Mouse (Mus musculus): ENCODE measurements around the gene Unc13d. TPM values are rescaled to one million over a fixed set of nuclear protein-coding genes. Genes with fewer than 3 reads are reported as not detected.

The Unc13d gene
- polyA plus RNA-seq, 1 experiment from 2014 or later, result 1.3 TPM

DNA sequence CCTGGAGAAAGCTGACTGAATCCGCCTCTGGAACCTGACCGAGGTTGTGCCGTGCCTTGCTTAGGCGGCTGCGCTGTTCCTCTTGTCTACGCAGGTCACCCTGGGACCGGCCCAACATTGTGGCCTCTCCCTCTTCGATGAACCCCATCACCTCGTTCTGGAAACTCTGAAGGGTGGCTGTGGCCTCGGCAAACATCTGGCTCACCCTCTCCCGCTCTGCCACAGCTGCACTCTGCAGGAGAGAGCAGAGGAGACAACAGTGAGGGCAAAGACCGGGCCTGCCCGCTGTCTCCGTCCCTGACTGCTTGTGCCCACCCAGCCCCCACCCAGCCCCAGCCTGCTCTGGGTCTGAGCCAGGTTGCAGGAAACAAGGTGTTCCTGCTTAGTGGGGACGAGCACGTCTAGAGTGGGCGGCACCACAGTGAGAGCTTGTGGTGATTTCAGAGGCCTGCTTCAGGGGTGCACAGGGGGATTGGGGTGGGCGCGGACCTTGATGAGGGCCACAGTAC is 30.1 kb upstream of the Unc13d start:
- 14% methylated on average over 19 of the region's 19 CpGs for WGBS
- Histone ChIP-seq H3K4me3 (0 out of 2 replicates have a peak overlapping the region, but pooled peaks have one; percentile 37), H3K27ac (replicated peaks) (no peak overlapping the region), H3K9ac (peak overlapping the region; percentile 10; the same call in 1 of the 2 replicates), H3K4me2 (peak overlapping the region; percentile 52), H3K27me3 (peaks cover 68% of the 10 kb centered on the region), H3K9me3 (no peaks in the 10 kb centered on the region), H3K36me3 (no peaks in the 10 kb centered on the region), H3K4me1 (replicated peaks) (peaks cover 58% of the 10 kb centered on the region)
- ATAC-seq (ENCODE audit: low read depth), result no peak

DNA sequence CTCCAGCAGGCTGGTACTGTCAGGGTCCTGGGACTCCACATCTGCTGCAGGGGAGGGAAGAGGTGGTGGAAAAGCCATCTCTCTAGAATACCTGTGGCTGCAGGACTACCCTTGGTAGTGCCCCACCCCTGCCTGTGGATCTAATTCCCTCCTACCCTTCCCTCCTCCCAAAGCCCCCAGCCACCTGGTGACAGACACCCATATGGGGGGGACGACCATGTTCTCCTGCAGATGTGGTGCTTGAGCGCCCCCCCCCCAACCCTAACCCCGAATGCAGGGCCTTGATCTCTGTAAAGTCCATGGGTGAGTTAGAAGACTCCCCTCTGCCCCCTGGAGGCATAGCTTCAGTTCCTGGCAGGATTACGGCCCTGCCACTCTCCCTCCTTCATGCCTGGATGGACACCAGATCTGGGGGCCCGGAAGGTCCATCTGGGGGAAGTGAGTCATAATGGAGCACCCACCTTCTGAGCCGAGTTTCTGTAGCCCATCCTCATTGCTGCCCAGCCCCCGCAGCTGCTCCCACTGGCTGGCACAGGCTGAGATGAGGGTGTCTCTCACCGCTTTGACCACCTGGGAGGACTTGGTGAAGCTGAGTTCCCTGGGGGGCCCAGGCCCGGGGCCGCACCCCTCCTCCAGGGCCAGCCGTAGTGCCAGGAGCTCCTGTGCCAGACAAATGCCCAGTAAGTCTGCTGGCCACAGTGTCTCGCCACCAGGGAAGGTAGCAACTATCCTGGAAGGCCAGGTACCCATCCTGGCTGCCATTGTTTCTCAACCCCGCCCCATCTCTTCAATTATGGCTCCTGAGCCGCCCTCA is 29.4 kb upstream of the Unc13d start:
- Histone ChIP-seq H3K36me3 (no peaks in the 10 kb centered on the region), H3K9me3 (no peaks in the 10 kb centered on the region), H3K4me2 (peak overlapping the region; percentile 52), H3K4me3 (no peak overlapping the region), H3K27ac (replicated peaks) (no peak overlapping the region), H3K27me3 (peaks cover 68% of the 10 kb centered on the region), H3K9ac (no peak overlapping the region), H3K4me1 (replicated peaks) (peaks cover 62% of the 10 kb centered on the region)
- 24% methylated on average over 14 of the region's 14 CpGs for WGBS
- no peak for ATAC-seq (ENCODE audit: low read depth)

DNA sequence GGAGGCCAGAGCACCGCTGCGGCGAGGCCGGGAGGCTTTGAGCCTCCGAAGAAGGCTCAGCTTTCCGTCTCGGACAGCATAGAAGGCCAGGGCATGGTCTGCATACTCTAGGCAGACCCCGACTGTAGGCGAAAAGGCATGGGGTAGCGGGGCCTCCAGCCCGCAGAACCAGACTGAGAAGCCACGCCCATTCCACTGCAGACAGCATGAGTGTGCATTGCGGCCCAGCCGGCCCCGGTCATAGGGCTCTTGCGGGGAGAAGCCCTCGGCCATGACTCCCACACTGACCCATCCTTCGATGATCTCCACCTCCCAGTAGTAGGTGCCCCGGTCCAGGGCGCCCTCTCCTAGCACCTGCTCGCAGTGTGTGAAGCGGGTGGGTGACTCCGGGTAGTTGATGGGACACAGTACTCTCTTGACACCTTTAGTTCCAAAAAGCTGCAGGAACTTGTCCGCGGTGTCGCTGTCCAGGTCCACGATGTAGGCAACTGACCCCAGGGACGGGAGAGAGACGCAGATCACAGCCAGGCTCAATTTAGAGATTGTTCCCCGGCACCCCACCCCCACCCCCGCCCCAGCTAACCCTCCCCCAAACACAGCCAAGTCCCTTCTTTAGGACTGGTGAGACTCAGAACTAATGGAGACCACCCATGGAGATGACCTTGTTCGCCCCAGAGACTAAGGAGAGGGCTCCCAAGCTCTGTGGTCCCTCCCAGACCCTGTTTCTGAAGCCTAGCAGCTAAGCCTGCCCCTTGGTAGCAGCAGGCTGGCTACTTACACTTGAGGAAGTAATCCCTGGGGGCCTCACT is 28.6 kb upstream of the Unc13d start:
- H3K4me2 ChIP-seq, result peak overlapping the region; percentile 25; the same call in 1 of the 2 replicates
- peaks cover 61% of the 10 kb centered on the region for H3K27me3 ChIP-seq
- no peak for ATAC-seq (ENCODE audit: low read depth)
- H3K9me3 ChIP-seq, result no peaks in the 10 kb centered on the region
- H3K4me3 ChIP-seq, result no peak overlapping the region
- H3K27ac ChIP-seq (replicated peaks), result no peak overlapping the region
- WGBS, result 19% methylated on average over 32 of the region's 32 CpGs
- H3K9ac ChIP-seq, result no peak overlapping the region
- peaks cover 70% of the 10 kb centered on the region for H3K4me1 ChIP-seq (replicated peaks)
- no peaks in the 10 kb centered on the region for H3K36me3 ChIP-seq

DNA sequence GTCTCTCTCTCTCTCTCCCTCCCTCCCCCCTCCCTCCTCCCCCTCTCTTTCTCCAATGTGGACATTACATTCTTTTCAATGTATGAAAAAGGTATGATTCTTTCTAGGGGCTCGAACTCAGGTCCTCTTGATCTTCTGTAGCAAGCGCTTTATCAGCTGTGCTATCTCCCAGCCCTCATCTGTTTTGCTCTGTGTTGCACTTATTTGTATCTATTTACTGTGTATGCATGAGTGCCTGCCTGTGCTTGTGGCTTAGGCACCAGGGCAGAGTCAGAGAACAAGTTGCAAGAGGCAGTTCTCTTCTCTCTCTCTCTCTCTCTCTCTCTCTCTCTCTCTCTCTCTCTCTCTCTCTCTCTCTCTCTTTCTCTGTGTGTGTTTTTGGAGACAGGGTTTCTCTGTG is 27.3 kb upstream of the Unc13d start:
- Histone ChIP-seq H3K4me3 (no peak overlapping the region), H3K27ac (replicated peaks) (no peak overlapping the region), H3K9ac (no peak overlapping the region), H3K4me2 (no peak overlapping the region), H3K4me1 (replicated peaks) (peaks cover 68% of the 10 kb centered on the region), H3K27me3 (peaks cover 48% of the 10 kb centered on the region), H3K36me3 (no peaks in the 10 kb centered on the region), H3K9me3 (no peaks in the 10 kb centered on the region)
- no peak for ATAC-seq (ENCODE audit: low read depth)
- WGBS, result 98% methylated on average over 2 of the region's 2 CpGs

DNA sequence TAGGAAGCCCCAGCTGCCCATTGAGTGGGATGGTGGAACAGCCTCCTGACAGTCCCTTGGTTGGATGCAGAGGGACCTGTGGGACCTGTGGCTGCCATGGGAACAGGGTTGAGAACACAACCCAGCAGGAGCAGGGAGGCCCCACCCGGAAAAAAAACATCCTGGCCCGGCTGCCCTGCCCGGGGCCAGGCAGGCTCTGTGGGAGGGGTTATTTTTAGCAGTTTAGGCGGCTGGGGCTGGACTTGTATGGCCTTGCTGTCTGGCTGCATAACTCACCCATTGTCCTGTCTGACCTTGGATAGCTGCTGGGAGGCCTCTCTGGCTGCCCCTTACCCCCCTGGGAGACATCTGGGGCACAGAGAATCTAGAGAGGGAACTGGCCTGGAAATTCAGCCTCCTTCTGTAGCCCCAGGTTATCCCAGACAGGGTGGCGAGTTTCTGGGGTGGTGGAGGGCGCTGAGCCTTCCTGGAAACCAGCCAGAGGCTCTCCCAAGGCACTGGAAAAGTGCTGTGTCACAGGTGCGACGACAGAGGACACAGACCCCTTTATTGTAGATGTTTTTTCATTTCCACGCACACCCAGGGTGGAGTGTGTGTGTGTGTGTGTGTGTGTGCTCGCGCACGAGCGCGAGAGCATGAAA is 26.4 kb upstream of the Unc13d start:
- ATAC-seq (ENCODE audit: low read depth), result peak; percentile 23; the same call in 1 of the 2 replicates
- Histone ChIP-seq H3K27me3 (peaks cover 38% of the 10 kb centered on the region), H3K4me3 (no peak overlapping the region), H3K36me3 (no peaks in the 10 kb centered on the region), H3K27ac (replicated peaks) (0 out of 2 replicates have a peak overlapping the region, but pooled peaks have one; percentile 52), H3K9me3 (no peaks in the 10 kb centered on the region), H3K9ac (peak overlapping the region; percentile 43; the same call in 1 of the 2 replicates), H3K4me2 (no peak overlapping the region), H3K4me1 (replicated peaks) (peaks cover 59% of the 10 kb centered on the region)
- WGBS, result 30% methylated on average over 14 of the region's 14 CpGs

DNA sequence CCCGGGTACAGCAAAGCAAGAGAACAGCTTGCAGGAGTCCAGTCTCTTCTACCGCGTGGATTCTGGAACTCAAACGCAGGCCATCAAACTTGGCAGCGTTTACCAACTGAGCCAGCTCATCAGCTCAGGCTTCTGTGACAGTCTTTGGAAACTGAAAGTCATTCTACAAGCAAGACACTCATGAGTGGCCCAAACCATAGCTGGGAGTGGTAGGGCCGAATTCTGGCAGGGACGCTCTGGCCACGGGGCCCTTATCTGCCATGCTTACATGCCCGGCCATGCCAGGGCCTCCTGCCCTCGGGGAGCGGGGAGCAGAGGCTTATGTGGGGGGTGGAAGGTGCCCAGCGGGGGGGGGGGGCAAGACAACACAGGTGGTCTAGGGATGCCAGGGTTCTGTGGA is 25.8 kb upstream of the Unc13d start:
- H3K4me3 ChIP-seq, result no peak overlapping the region
- peaks cover 54% of the 10 kb centered on the region for H3K4me1 ChIP-seq (replicated peaks)
- 0 out of 2 replicates have a peak overlapping the region, but pooled peaks have one; percentile 52 for H3K27ac ChIP-seq (replicated peaks)
- no peak overlapping the region for H3K4me2 ChIP-seq
- H3K27me3 ChIP-seq, result peaks cover 33% of the 10 kb centered on the region
- ATAC-seq (ENCODE audit: low read depth), result no peak
- no peak overlapping the region; the same call in 1 of the 2 replicates for H3K9ac ChIP-seq
- WGBS, result 79% methylated on average over 12 of the region's 12 CpGs
- H3K36me3 ChIP-seq, result no peaks in the 10 kb centered on the region
- H3K9me3 ChIP-seq, result no peaks in the 10 kb centered on the region

DNA sequence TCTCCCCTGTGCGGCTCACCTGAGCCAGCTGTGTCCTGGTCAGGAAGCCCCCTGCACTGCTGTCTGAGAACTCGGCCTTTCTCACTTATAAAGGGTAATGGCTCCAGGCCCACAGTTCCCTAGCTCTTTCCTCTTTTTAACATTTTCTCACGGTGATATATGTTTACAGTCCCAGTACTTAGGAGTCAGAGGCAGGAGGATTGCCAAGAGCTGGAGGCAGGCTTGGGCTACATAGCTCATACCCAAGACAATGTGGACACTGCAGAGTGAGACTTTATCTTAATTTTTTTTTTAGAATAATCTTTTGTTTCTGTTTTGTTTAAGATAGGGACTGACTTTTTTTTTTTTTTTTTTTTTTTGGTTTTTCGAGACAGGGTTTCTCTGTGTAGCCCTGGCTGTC is 24.7 kb upstream of the Unc13d start:
- WGBS, result 54% methylated on average over 3 of the region's 4 CpGs
- H3K9ac ChIP-seq, result 0 out of 2 replicates have a peak overlapping the region, but pooled peaks have one; percentile 9
- peak overlapping the region; percentile 76 for H3K27ac ChIP-seq (replicated peaks)
- H3K27me3 ChIP-seq, result peaks cover 22% of the 10 kb centered on the region
- no peak overlapping the region for H3K4me2 ChIP-seq
- no peaks in the 10 kb centered on the region for H3K36me3 ChIP-seq
- peaks cover 47% of the 10 kb centered on the region for H3K4me1 ChIP-seq (replicated peaks)
- H3K4me3 ChIP-seq, result no peak overlapping the region
- ATAC-seq (ENCODE audit: low read depth), result no peak
- no peaks in the 10 kb centered on the region for H3K9me3 ChIP-seq

DNA sequence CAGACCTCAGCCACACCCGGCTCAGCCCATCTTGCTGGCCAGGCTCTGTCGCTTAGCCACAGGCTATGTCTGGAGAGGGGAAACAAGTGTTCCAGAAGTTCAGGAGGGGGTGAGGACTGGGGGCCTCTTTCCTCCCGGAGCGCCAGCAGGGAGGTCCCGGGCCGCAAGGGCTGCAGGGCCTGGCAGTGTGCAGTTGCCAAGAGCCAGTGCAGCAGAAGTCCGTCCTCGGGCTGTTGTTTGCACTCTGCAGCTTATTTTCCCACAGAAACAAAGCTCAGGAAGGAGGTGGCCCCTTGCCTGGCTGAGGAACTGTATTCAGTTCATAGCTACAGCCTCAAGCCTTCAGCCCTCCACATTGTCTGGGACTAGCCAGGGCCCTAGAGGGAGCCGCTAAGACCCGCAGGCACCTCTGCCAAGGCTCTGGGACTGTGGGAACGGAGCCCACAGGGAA is 24.2 kb upstream of the Unc13d start:
- no peaks in the 10 kb centered on the region for H3K36me3 ChIP-seq
- H3K4me3 ChIP-seq, result no peak overlapping the region
- H3K4me2 ChIP-seq, result no peak overlapping the region
- H3K9me3 ChIP-seq, result no peaks in the 10 kb centered on the region
- 37% methylated on average over 11 of the region's 11 CpGs for WGBS
- peaks cover 42% of the 10 kb centered on the region for H3K4me1 ChIP-seq (replicated peaks)
- H3K9ac ChIP-seq, result 0 out of 2 replicates have a peak overlapping the region, but pooled peaks have one; percentile 9
- ATAC-seq (ENCODE audit: low read depth), result peak; percentile 79
- peak overlapping the region; percentile 76 for H3K27ac ChIP-seq (replicated peaks)
- H3K27me3 ChIP-seq, result peaks cover 17% of the 10 kb centered on the region

DNA sequence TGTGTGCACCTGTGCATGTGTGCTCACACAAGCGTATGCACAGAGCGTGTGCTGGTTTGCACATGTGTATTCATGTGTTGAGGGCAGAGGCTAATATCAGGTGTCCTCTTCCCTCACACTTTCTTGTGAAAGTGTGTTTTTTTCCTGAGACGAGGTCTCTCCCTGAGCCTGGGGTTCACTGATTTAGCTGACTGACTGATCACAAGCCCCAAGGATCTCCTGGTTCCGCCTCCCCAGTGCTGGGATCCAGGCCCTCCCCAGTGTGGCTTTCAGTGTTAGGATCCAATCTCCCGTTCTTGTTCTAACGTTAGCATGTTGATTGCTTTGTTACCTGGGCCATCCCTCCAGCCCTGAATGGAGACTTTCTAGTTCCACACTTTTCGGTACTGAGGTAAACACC is 23.1 kb upstream of the Unc13d start:
- Histone ChIP-seq H3K4me1 (replicated peaks) (peaks cover 31% of the 10 kb centered on the region), H3K9ac (no peak overlapping the region), H3K36me3 (no peaks in the 10 kb centered on the region), H3K9me3 (0 out of 2 replicates have a peak, but pooled peaks cover 5% of the 10 kb centered on the region), H3K27ac (replicated peaks) (peak overlapping the region; percentile 76), H3K4me2 (no peak overlapping the region), H3K4me3 (no peak overlapping the region), H3K27me3 (peaks cover 6% of the 10 kb centered on the region; the same call in 1 of the 2 replicates)
- ATAC-seq (ENCODE audit: low read depth), result no peak
- WGBS, result 85% methylated on average over 7 of the region's 7 CpGs

DNA sequence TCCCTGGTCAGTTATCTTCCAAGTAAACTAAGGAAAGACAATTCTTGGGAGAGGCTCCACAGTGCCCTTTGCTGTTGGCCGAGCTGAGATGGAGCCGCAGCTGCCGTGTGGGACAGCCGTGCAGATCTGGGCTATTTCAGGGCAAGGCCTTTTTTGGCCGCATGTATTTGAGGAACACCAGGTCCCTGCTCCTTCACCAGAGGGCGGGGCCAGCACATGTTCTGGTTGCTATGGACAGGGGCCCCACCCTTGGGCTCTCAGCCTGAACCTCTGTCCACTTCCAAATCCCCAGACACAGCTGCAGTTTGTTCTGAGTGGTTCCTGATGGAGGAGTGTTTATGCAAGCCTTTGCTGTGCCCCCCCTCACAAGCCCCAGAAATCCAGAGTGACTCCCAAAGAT is 22.6 kb upstream of the Unc13d start:
- Histone ChIP-seq H3K4me1 (replicated peaks) (peaks cover 31% of the 10 kb centered on the region), H3K36me3 (no peaks in the 10 kb centered on the region), H3K4me2 (no peak overlapping the region), H3K27me3 (peaks cover 1% of the 10 kb centered on the region; the same call in 1 of the 2 replicates), H3K27ac (replicated peaks) (no peak overlapping the region), H3K9ac (no peak overlapping the region), H3K9me3 (0 out of 2 replicates have a peak, but pooled peaks cover 5% of the 10 kb centered on the region), H3K4me3 (no peak overlapping the region)
- ATAC-seq (ENCODE audit: low read depth), result no peak
- WGBS, result 87% methylated on average over 6 of the region's 6 CpGs

DNA sequence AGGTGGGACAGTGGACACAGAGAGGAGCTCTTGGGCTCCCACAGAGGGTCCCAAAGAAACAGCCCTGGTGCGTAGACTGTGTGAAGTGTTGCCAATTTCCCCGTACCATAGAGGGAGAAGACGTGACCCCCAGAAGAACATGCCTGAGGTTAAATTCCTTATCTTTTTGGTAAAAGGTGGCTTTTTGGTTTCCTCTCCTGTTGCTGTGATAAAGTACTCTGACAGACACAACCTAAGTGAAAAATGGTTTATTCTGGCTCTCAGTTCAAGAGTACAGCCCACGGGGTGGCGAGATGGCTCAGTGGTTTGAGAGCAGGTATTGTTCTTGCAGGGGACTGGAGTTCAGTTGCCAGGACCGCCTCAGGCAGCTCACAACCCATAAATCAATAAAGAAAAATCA is 21.7 kb upstream of the Unc13d start:
- Histone ChIP-seq H3K9ac (no peak overlapping the region), H3K4me1 (replicated peaks) (peaks cover 28% of the 10 kb centered on the region), H3K4me2 (no peak overlapping the region), H3K36me3 (no peaks in the 10 kb centered on the region), H3K27ac (replicated peaks) (no peak overlapping the region), H3K4me3 (no peak overlapping the region), H3K27me3 (no peaks in the 10 kb centered on the region), H3K9me3 (0 out of 2 replicates have a peak, but pooled peaks cover 5% of the 10 kb centered on the region)
- no peak for ATAC-seq (ENCODE audit: low read depth)
- WGBS, result 86% methylated on average over 6 of the region's 6 CpGs
